Mouse (Mus musculus) gastrocnemius, adult 18-20 months (tissue): ENCODE data around the gene Cyp2g1. TPM values are rescaled to one million over a fixed set of nuclear protein-coding genes. Genes with fewer than 3 reads are reported as not detected.

ENCODE experiments used
- total RNA-seq, 2 experiments: library from RNA; stranded (reverse); gene quantifications; 2 replicates each; pipeline ENCODE4 v1.2.3; 2021

Gene Cyp2g1
- total RNA-seq, 2 experiments from 2014 or later = not detected

Other genes starting within 250 kb of the Cyp2g1 start
- gene Vmn1r185, start 190.4 kb upstream of the Cyp2g1 start, total RNA-seq = not detected
- not detected for gene Cyp2b23, start 122.5 kb upstream of the Cyp2g1 start, total RNA-seq
- gene Cyp2b19, start 51.8 kb upstream of the Cyp2g1 start, total RNA-seq = not detected
- gene Cyp2a5, start 26.4 kb downstream of the Cyp2g1 start, total RNA-seq = not detected
- gene Cyp2a22, start 130.5 kb downstream of the Cyp2g1 start, total RNA-seq = not detected
- under 1 TPM; 0.09 to 0.26 TPM for gene Cyp2a12, start 220.2 kb downstream of the Cyp2g1 start, total RNA-seq